Mouse (Mus musculus) Patski (cell line): ENCODE data around the gene Fam169b. TPM values are rescaled to one million over a fixed set of nuclear protein-coding genes. Genes with fewer than 3 reads are reported as not detected.

ENCODE experiments used
- ATAC-seq: fragments of 100-300 bp; one replicate; pipeline ENCODE4 v1.8.0; 2021
- CTCF ChIA-PET: fragments of 350-600 bp; sonication (Branson Sonifier 250); formaldehyde crosslinking; loops from one replicate; lab custom pipeline; 2022; ENCODE audit warnings: inconsistent platforms; lab: Charles Lee
- POLR2A ChIA-PET: fragments of 350-600 bp; sonication (Branson Sonifier 250); formaldehyde crosslinking; loops from one replicate; lab custom pipeline; 2022; ENCODE audit warnings: antibody characterized with exemption, inconsistent platforms; lab: Charles Lee
- DNase-seq: peaks from one replicate; pipeline ENCODE4 v3.0.0-alpha.2; 2011; ENCODE audit warnings: low read depth, low spot score
- H3K27me3 ChIP-seq: fragments of 371-371 bp; one replicate; pipeline ENCODE4 v1.5.1; 2021
- CTCF ChIP-seq: fragments of 100-300 bp; IDR thresholded peaks from one replicate; pipeline ENCODE4 v1.5.1; 2021
- in situ Hi-C: fragments of 300-500 bp; cut with MboI; formaldehyde crosslinking; loops from 3 replicates; pipeline ENCODE4 v1.11.1; 2018; ENCODE audit warnings: low pct_unique_long_range_greater_than_20kb, mixed read lengths
- polyA plus RNA-seq: library from polyadenylated mRNA; unstranded; gene quantifications from one replicate; pipeline ENCODE4 v1.2.3, GENCODE M21; 2021

Fam169b gene
- polyA plus RNA-seq, 1 experiment from 2014 or later: 0.40 TPM

DNA sequence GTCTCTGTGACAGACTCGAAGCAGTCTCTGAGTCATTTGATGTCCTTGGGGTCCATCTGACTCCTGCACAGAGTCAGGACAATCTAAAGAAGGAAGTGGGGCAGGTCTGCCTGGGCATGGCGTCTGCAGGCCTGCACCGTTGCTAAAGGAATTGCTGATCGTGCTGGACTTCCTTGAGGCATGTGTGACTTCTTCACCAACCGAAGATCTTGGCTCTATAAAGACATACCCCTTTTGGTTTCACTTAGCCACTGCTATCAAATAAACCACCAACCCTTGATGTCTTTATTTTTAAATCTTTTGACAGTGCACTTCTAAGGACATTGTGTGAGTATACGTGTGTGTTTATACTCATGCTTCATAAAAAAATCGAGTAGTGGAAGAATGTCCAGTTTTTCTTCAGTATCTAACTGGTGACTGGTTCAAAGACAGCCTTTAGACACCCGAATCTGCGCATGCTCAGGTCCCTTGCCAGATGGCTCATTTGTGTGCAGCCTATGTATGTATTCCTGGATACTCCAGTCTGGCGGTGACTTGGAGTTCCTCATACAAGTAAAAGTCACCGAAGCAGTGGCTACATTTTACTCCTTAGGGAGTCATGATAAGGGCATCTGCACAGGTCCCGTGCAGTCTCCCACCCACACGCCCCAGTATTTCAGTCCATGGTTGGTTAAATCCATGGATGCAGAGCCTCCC is 24.9 kb downstream of the Fam169b start:
- H3K27me3 ChIP-seq: no peaks in the 10 kb centered on the region
- no peak for ATAC-seq
- TF ChIP-seq CTCF: no peak
- POLR2A ChIA-PET: no interaction called here
- no peak for DNase-seq
- CTCF ChIA-PET: no interaction called here
- in situ Hi-C loops: no loop called here

DNA sequence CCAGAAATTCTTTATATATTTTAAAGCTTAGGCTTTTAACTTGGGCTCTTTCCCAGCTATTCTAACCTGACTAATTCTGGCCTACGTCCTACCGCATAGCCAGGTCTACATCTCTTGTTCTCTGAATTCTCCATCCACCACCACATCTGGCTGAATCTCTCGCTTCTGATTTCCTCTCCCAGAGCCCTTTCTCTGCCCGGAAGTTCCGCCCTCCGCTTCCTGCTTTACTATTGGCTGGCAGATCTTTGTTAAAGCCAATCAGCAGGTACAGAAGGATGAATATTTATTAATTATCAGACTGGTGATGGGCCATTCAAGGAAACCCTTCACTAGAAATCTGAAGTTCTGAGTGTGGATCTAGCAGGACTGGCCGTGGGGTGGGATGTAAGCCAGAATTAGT is 27.5 kb downstream of the Fam169b start:
- no peak for ATAC-seq
- in situ Hi-C loops: loop anchor here (5.0 to 25.0 kb wide), 3 partner anchors 79 to 639 kb away; no protein-coding TSS in a partner anchor
- ChIA-PET POLR2A (interaction anchor here (0.6 to 1.7 kb wide), 3 partner anchors 20 to 165 kb away, joined by 4 read pairs; no protein-coding TSS in a partner anchor), CTCF (interaction anchor here (0.9 to 2.5 kb wide), 8 partner anchors 15 to 498 kb away, joined by 3 to 19 read pairs (median 4); no protein-coding TSS in a partner anchor)
- DNase-seq: no peak
- TF ChIP-seq CTCF: no peak
- H3K27me3 ChIP-seq: no peaks in the 10 kb centered on the region

DNA sequence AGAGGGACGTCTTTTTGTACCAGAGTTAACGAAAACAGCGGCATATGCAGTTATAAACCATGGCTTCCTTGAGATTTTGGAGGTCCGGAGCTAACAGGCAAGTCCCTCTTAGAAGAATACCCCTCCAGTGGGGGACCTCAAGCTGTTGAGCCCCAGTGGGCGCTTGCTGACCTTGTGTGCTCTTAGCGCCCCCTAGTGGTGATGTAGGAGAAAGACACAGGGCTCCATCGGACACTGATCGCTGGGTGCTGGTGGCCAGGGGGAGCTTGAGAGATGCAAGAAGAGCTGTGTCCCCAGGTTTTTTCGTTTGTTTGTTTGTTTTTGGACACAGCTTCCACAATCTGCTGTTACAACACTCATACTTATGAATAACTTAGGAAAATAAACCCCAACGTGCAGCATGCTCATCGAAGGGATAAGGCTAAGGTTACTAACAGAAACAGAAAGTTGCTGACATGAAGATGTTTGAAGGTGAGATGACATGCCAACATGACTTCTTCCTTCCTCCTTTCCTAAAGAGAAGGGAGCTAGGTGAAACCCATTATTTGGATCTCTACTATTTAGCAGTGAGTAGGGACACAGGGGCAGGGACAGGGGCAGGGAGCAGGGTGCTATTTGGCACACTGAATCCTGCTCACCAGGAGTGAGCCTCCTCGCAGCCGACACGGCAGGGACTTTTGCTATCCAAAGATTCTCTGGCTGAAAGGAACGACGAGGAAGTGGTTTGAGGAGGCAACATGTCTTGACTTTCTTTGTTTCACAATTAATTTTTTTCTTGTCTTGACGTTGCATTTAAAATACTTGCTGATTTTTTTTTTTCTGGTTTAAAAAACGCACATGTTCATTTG is 29.2 kb downstream of the Fam169b start:
- in situ Hi-C loops: loop anchor here (5.0 to 25.0 kb wide), 3 partner anchors 81 to 641 kb away; no protein-coding TSS in a partner anchor
- CTCF ChIA-PET: interaction anchor here (0.6 to 2.5 kb wide), 31 partner anchors 9 to 631 kb away, joined by 3 to 22 read pairs (median 5); no protein-coding TSS in a partner anchor
- DNase-seq (no peak), ATAC-seq (peak; percentile 83)
- POLR2A ChIA-PET: interaction anchor here (0.6 to 1.7 kb wide), 5 partner anchors 15 to 351 kb away, joined by 3 to 5 read pairs (median 4); no protein-coding TSS in a partner anchor
- H3K27me3 ChIP-seq: no peaks in the 10 kb centered on the region
- peak; percentile 90 for TF ChIP-seq CTCF

DNA sequence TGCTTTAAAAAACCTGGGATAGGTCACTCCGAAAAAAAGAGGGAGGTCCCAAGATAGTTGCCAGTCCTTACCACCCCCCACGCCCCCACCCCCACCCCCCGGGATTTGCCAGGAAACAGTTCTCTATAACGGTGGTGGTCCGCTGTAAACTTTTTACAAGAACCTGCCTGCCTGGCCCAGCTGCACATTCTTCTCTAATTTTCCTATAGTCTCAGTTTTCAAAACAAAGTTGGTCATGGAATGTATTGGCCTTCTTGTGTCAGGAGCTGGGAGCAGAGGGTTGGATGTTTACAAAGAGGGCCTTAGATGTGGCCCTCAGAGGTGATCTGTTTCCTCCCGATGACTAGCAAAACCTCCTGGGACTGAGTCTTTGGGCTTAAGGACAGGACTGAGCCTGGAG is 30.0 kb downstream of the Fam169b start:
- in situ Hi-C loops: loop anchor here (5.0 to 25.0 kb wide), 3 partner anchors 81 to 641 kb away; no protein-coding TSS in a partner anchor
- no peak for TF ChIP-seq CTCF
- CTCF ChIA-PET: interaction anchor here (1.1 to 1.9 kb wide), 2 partner anchors 169 to 515 kb away, joined by 3 to 7 read pairs; no protein-coding TSS in a partner anchor
- DNase-seq (no peak), ATAC-seq (no peak)
- POLR2A ChIA-PET: no interaction called here
- H3K27me3 ChIP-seq: no peaks in the 10 kb centered on the region

DNA sequence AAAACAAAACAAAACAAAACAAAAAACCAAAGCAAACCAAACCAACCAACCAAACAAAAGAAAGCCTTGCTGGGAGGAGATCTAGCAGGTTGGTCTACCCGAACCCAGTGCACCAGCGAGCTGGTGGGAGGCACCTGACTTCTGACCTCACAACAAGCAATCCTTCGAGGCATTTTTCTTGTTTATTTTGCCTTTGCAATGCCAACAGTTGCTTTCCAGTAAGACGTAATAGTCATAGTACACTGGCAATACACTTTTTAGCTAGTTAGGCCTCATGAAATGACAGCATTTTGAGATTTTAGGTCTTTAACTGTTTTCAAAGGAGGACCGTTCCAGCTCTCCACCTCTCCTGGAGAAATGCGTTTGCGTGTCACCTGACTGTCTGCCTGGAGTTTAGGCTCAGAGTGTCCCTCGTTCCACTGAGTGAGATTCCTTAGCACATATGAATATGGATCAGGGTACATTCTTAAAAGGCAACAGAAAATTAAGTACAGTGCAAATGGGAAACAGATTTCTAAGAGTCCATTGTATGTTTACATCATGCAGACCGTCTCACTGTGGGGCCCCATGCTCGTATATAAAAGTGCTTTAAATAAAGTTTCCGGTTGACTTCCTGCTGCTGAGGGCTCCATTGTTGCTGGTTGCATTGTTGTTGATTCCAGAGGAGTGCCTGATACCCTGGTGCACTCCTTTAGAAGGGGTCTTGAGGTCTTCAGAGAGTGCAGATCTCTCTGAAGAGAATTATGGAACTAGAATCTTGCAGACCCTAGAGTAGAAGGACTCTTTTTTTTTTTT is 32.3 kb downstream of the Fam169b start:
- no peak for DNase-seq
- H3K27me3 ChIP-seq: no peaks in the 10 kb centered on the region
- ATAC-seq: no peak
- ChIA-PET POLR2A (no interaction called here), CTCF (no interaction called here)
- TF ChIP-seq CTCF: no peak
- in situ Hi-C loops: loop anchor here (5.0 to 25.0 kb wide), 3 partner anchors 349 to 644 kb away; no protein-coding TSS in a partner anchor

DNA sequence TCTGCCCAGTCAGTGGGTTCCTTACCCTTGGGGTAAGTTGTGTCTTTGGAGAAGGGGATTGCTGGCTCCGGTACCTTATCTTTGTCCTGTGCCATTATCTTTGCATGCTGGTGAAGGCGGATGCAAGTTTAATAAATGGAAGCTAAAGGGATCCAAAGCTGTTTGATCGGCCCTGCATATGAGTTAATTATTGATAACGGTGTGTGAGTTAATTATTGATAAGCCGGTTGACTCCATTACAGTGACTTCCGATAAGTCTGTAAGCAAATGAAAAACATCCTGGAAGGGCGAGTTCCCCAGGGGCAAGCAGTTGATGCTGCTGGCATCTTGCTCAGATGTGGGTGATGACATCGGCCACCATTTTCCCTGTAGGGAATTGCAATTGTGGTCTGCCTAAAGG is 33.1 kb downstream of the Fam169b start:
- CTCF ChIA-PET: no interaction called here
- H3K27me3 ChIP-seq: no peaks in the 10 kb centered on the region
- no peak for DNase-seq
- no peak for ATAC-seq
- no peak for TF ChIP-seq CTCF
- POLR2A ChIA-PET: no interaction called here
- in situ Hi-C loops: loop anchor here (5.0 to 25.0 kb wide), 3 partner anchors 349 to 644 kb away; no protein-coding TSS in a partner anchor

DNA sequence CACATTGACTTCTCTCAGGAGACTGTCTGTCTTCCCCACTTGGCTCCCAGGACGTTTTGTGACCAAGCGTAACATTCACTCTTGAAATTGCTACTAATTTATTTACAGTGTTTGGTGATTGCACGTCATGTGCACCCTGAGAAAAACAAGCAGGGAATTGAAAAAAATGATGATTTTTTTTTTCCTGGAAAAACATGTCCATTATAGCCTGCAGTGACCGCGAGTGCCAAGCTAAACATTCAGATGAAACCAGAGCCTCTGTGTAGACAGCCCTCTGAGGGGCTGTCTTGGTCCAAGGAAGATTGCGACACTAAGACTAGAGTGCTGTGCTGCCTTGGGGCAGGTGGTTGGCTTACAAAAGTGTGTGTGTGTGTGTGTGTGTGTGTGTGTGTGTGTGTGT is 37.8 kb downstream of the Fam169b start:
- POLR2A ChIA-PET: interaction anchor here (0.6 kb wide), 1 partner anchor 25 kb away, joined by 3 read pairs; no protein-coding TSS in a partner anchor
- ATAC-seq (peak; percentile 73), DNase-seq (peak; percentile 87)
- CTCF ChIA-PET: interaction anchor here (4.9 kb wide), 1 partner anchor 9 kb away, joined by 22 read pairs; no protein-coding TSS in a partner anchor
- no peak for TF ChIP-seq CTCF
- no peaks in the 10 kb centered on the region for H3K27me3 ChIP-seq
- in situ Hi-C loops: loop anchor here (5.0 to 25.0 kb wide), 2 partner anchors 46 to 649 kb away; no protein-coding TSS in a partner anchor

DNA sequence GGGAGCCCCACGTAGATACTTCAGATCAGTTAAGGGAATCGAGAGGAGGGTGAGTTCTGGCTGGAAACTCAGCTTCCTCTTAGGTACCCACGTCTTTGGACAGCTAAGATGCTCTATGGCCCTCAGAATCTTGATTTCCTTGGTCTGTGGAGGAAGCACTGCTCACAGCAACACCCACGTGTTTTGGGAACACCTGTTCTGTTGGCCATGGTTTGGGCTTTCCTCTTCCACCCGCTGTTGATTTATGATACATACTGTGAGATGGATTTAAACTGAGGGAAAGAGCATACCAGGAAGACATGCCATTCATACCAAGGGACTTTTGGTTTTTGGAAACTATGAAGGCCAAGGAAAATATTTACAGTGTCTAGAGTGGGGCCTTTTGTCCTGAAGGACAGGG is 38.8 kb downstream of the Fam169b start:
- ATAC-seq (peak; percentile 52), DNase-seq (peak; percentile 46)
- ChIA-PET CTCF (interaction anchor here (4.9 kb wide), 1 partner anchor 10 kb away, joined by 22 read pairs; no protein-coding TSS in a partner anchor), POLR2A (interaction anchor here (0.7 kb wide), 1 partner anchor 96 kb away, joined by 3 read pairs; no protein-coding TSS in a partner anchor)
- H3K27me3 ChIP-seq: no peaks in the 10 kb centered on the region
- TF ChIP-seq CTCF: no peak
- in situ Hi-C loops: loop anchor here (5.0 to 25.0 kb wide), 2 partner anchors 45 to 650 kb away; no protein-coding TSS in a partner anchor
